Mouse (Mus musculus) CH12.LX (cell line): ENCODE results near the gene Apoa2.

Experiments used
- CTCF ChIP-seq, 2 experiments: IDR thresholded peaks in 1 of 2; conservative IDR thresholded peaks in 1 of 2; 2 replicates each; pipeline ENCODE4 v1.5.1; 2011 to 2012; ENCODE audit warnings: low read depth in 2 of 2, low read length in 2 of 2, improper control_type of control experiment in 1 of 2, inconsistent platforms in 1 of 2, mild to moderate bottlenecking in 1 of 2, moderate library complexity in 1 of 2
- EP300 ChIP-seq: IDR thresholded peaks from 2 replicates; pipeline ENCODE4 v1.6.1; 2011; ENCODE audit warnings: low read length, improper control_type of control experiment
- HCFC1 ChIP-seq: IDR thresholded peaks from 2 replicates; pipeline ENCODE4 v1.6.1; 2012; ENCODE audit warnings: low read depth, mild to moderate bottlenecking, inconsistent platforms, low read length, improper control_type of control experiment
- IRF4 ChIP-seq: IDR thresholded peaks from 2 replicates; pipeline ENCODE4 v1.6.1; 2014; ENCODE audit warnings: low read depth, mild to moderate bottlenecking, inconsistent platforms, low read length, improper control_type of control experiment
- JUND ChIP-seq: conservative IDR thresholded peaks from 2 replicates; pipeline ENCODE4 v1.6.1; 2011; ENCODE audit warnings: low read depth, low read length, improper control_type of control experiment
- MAX ChIP-seq: IDR thresholded peaks from 2 replicates; pipeline ENCODE4 v1.6.1; 2011; ENCODE audit warnings: low read length, improper control_type of control experiment
- POLR2A ChIP-seq: IDR thresholded peaks from 2 replicates; pipeline ENCODE4 v1.6.1; 2011; ENCODE audit warnings: low read depth, mild to moderate bottlenecking, improper control_type of control experiment, low read length
- RCOR1 ChIP-seq: conservative IDR thresholded peaks from 2 replicates; pipeline ENCODE4 v1.6.1; 2012; ENCODE audit warnings: low read depth, mild to moderate bottlenecking, inconsistent platforms, low read length, improper control_type of control experiment
- SMC3 ChIP-seq: IDR thresholded peaks from 2 replicates; pipeline ENCODE4 v1.6.1; 2011; ENCODE audit warnings: low read depth, low read length, improper control_type of control experiment
- UBTF ChIP-seq: IDR thresholded peaks from 2 replicates; pipeline ENCODE4 v1.6.1; 2012; ENCODE audit warnings: low read depth, mild to moderate bottlenecking, inconsistent platforms, low read length, improper control_type of control experiment, moderate library complexity

- no peak for TF ChIP-seq CTCF (conservative IDR thresholded peaks at IDR 0.05 in 1 of 2, IDR thresholded peaks at IDR 0.05 in 1 of 2; ENCODE audit: low read depth in 2 of 2, low read length in 2 of 2)
- no peak for TF ChIP-seq JUND
- TF ChIP-seq MAX: no peak
- no peak for TF ChIP-seq HCFC1
- no peak for TF ChIP-seq POLR2A
- TF ChIP-seq SMC3: no peak
- peak; percentile 53 for TF ChIP-seq EP300
- no peak for TF ChIP-seq RCOR1
- no peak for TF ChIP-seq IRF4
- no peak for TF ChIP-seq UBTF
These were observed 7.0 kb downstream of the Apoa2 start for GRCm38 (mm10) chr1:171231844-171232243.
